ENCODE assay signal across 17 mouse cellular contexts in genomic region chr13:47860316-47860715, GRCm38 (mm10).
DNase-seq lines count a peak whose midpoint lies in the region; ATAC-seq and TF ChIP-seq lines count a peak whose summit lies in the region.
"Had no signal": no experiment of that assay in that cellular context is flagged by ENCODE, and none has a peak within 500 bp of the region (broad histone marks: within the 10 kb centered on the region; RNA-seq: fewer than 3 reads in every experiment).

No protein-coding gene starts in this region.

- TF ChIP-seq CTCF in midbrain, postnatal 0 days (IDR thresholded peaks at IDR 0.05) = no peak

- peak; percentile 19 for DNase-seq in kidney, postnatal 10 days
- peak; percentile 56 for DNase-seq in midbrain, postnatal 0 days (ENCODE audit: low spot score)
- DNase-seq in midbrain, embryonic 10.5 days (ENCODE audit: low spot score) = no peak
- peak; percentile 38 to 60 for DNase-seq in kidney, postnatal 4 days
- DNase-seq: adrenal gland, postnatal 14 days; cerebellum, adult 18-20 months; heart, postnatal 10 days; liver; liver, postnatal 0 days; thymus, postnatal 36 days had no signal

- H3K27me3 ChIP-seq in forebrain, embryonic 12.5 days = 0 out of 2 replicates have a peak, but pooled peaks cover 6% of the 10 kb centered on the region
- no peaks in the 10 kb centered on the region for H3K27me3 ChIP-seq in forebrain, embryonic 16.5 days (replicated peaks; ENCODE audit: control insufficient read depth, insufficient read depth, low read length)
- no peaks in the 10 kb centered on the region for H3K27me3 ChIP-seq in kidney, embryonic 16.5 days (ENCODE audit: insufficient read depth, low read length)
- H3K27me3 ChIP-seq in midbrain, postnatal 0 days (ENCODE audit: insufficient read depth, low read length) = no peaks in the 10 kb centered on the region
- H3K27me3 ChIP-seq in midbrain, embryonic 10.5 days (ENCODE audit: low read depth, poor library complexity, severe bottlenecking) = peaks cover 6% of the 10 kb centered on the region; the same call in 1 of the 2 replicates
- H3K27me3 ChIP-seq: embryonic facial prominence, embryonic 13.5 days; midbrain, embryonic 15.5 days had no signal

- ATAC-seq in forebrain, embryonic 12.5 days (ENCODE audit: low FRiP score) = peak; percentile 33; the same call in 1 of the 2 replicates
- ATAC-seq in forebrain, embryonic 16.5 days = no peak
- ATAC-seq in kidney, embryonic 16.5 days (ENCODE audit: low FRiP score, low TSS enrichment) = no peak; the same call in 1 of the 2 replicates
- ATAC-seq in midbrain, postnatal 0 days (ENCODE audit: low FRiP score) = no peak
- ATAC-seq: liver, postnatal 0 days; midbrain, embryonic 15.5 days had no signal

- H3K27ac ChIP-seq in forebrain, embryonic 12.5 days = no peak overlapping the region
- H3K27ac ChIP-seq in forebrain, embryonic 16.5 days (ENCODE audit: low read length) = no peak overlapping the region
- H3K27ac ChIP-seq in kidney, embryonic 16.5 days (ENCODE audit: low read length) = no peak overlapping the region
- no peak overlapping the region for H3K27ac ChIP-seq in midbrain, postnatal 0 days (ENCODE audit: low read depth, low read length)
- no peak overlapping the region for H3K27ac ChIP-seq in midbrain, embryonic 10.5 days (replicated peaks)
- H3K27ac ChIP-seq: embryonic facial prominence, embryonic 13.5 days; heart, embryonic 10.5 days; macrophage; midbrain, embryonic 15.5 days had no signal

- no peak overlapping the region for H3K9ac ChIP-seq in forebrain, embryonic 12.5 days
- H3K9ac ChIP-seq in forebrain, embryonic 16.5 days (replicated peaks; ENCODE audit: low read depth, low read length) = no peak overlapping the region
- H3K9ac ChIP-seq in kidney, embryonic 16.5 days (replicated peaks; ENCODE audit: low read length) = no peak overlapping the region
- H3K9ac ChIP-seq in midbrain, postnatal 0 days (replicated peaks; ENCODE audit: low read length, poor library complexity, severe bottlenecking) = no peak overlapping the region
- H3K9ac ChIP-seq: embryonic facial prominence, embryonic 13.5 days; liver, postnatal 0 days; midbrain, embryonic 15.5 days had no signal

- H3K4me1 ChIP-seq in forebrain, embryonic 12.5 days = peaks cover 21% of the 10 kb centered on the region
- H3K4me1 ChIP-seq in forebrain, embryonic 16.5 days (replicated peaks; ENCODE audit: control insufficient read depth, insufficient read depth, low read length) = peaks cover 10% of the 10 kb centered on the region
- peaks cover 10% of the 10 kb centered on the region; the same call in 1 of the 2 replicates for H3K4me1 ChIP-seq in kidney, embryonic 16.5 days (ENCODE audit: insufficient read depth, low read length)
- H3K4me1 ChIP-seq in midbrain, postnatal 0 days (ENCODE audit: insufficient read depth, low read length) = peaks cover 6% of the 10 kb centered on the region; the same call in 1 of the 2 replicates
- H3K4me1 ChIP-seq in midbrain, embryonic 10.5 days = peaks cover 16% of the 10 kb centered on the region

- H3K4me2 ChIP-seq in forebrain, embryonic 12.5 days = no peak overlapping the region
- no peak overlapping the region for H3K4me2 ChIP-seq in forebrain, embryonic 16.5 days (ENCODE audit: low read length)
- no peak overlapping the region for H3K4me2 ChIP-seq in kidney, embryonic 16.5 days (replicated peaks; ENCODE audit: low read depth, low read length)
- H3K4me2 ChIP-seq in midbrain, postnatal 0 days (ENCODE audit: low read depth, low read length, poor library complexity, severe bottlenecking) = no peak overlapping the region
- H3K4me2 ChIP-seq: embryonic facial prominence, embryonic 13.5 days; midbrain, embryonic 15.5 days had no signal

- no peak overlapping the region for H3K4me3 ChIP-seq in forebrain, embryonic 12.5 days (replicated peaks)
- H3K4me3 ChIP-seq in forebrain, embryonic 16.5 days (replicated peaks; ENCODE audit: low read length) = no peak overlapping the region
- H3K4me3 ChIP-seq in kidney, embryonic 16.5 days (ENCODE audit: low read length) = no peak overlapping the region
- no peak overlapping the region for H3K4me3 ChIP-seq in midbrain, postnatal 0 days (ENCODE audit: low read depth, low read length)
- H3K4me3 ChIP-seq in midbrain, embryonic 10.5 days = no peak overlapping the region
- H3K4me3 ChIP-seq: embryonic facial prominence, embryonic 13.5 days; heart, embryonic 10.5 days; midbrain, embryonic 15.5 days had no signal

- no peaks in the 10 kb centered on the region for H3K36me3 ChIP-seq in forebrain, embryonic 12.5 days (replicated peaks)
- H3K36me3 ChIP-seq in forebrain, embryonic 16.5 days (ENCODE audit: control insufficient read depth, insufficient read depth) = no peaks in the 10 kb centered on the region
- no peaks in the 10 kb centered on the region for H3K36me3 ChIP-seq in kidney, embryonic 16.5 days (ENCODE audit: insufficient read depth, low read length)
- no peaks in the 10 kb centered on the region for H3K36me3 ChIP-seq in midbrain, postnatal 0 days (ENCODE audit: insufficient read depth, low read length)
- H3K36me3 ChIP-seq in midbrain, embryonic 10.5 days = no peaks in the 10 kb centered on the region
- H3K36me3 ChIP-seq: embryonic facial prominence, embryonic 13.5 days; heart, embryonic 10.5 days; midbrain, embryonic 15.5 days had no signal

- WGBS in forebrain, embryonic 12.5 days = 63% methylated on average over 8 of the region's 8 CpGs
- 40% methylated on average over 8 of the region's 8 CpGs for WGBS in forebrain, embryonic 16.5 days
- 50% methylated on average over 8 of the region's 8 CpGs for WGBS in kidney, embryonic 16.5 days
- WGBS in midbrain, postnatal 0 days = 48% methylated on average over 8 of the region's 8 CpGs
- 92% methylated on average over 8 of the region's 8 CpGs for WGBS in midbrain, embryonic 10.5 days

- H3K9me3 ChIP-seq in forebrain, embryonic 12.5 days = no peaks in the 10 kb centered on the region
- H3K9me3 ChIP-seq in forebrain, embryonic 16.5 days (ENCODE audit: control insufficient read depth, low read length) = no peaks in the 10 kb centered on the region
- no peaks in the 10 kb centered on the region for H3K9me3 ChIP-seq in kidney, embryonic 16.5 days (ENCODE audit: low read length)
- H3K9me3 ChIP-seq in midbrain, postnatal 0 days (ENCODE audit: low read length) = no peaks in the 10 kb centered on the region
- no peaks in the 10 kb centered on the region for H3K9me3 ChIP-seq in midbrain, embryonic 10.5 days (replicated peaks)
- H3K9me3 ChIP-seq: embryonic facial prominence, embryonic 13.5 days; heart, embryonic 10.5 days; midbrain, embryonic 15.5 days had no signal
